Mouse (Mus musculus) fat pad, adult 2 months (tissue): ENCODE data around the gene Adm2.

ENCODE experiments used
- DNase-seq: peaks from one replicate; pipeline ENCODE4 v3.0.0-alpha.2; 2011; ENCODE audit warnings: low read depth, low spot score; ENCODE audit errors: extremely low read depth

Adm2 gene

DNA sequence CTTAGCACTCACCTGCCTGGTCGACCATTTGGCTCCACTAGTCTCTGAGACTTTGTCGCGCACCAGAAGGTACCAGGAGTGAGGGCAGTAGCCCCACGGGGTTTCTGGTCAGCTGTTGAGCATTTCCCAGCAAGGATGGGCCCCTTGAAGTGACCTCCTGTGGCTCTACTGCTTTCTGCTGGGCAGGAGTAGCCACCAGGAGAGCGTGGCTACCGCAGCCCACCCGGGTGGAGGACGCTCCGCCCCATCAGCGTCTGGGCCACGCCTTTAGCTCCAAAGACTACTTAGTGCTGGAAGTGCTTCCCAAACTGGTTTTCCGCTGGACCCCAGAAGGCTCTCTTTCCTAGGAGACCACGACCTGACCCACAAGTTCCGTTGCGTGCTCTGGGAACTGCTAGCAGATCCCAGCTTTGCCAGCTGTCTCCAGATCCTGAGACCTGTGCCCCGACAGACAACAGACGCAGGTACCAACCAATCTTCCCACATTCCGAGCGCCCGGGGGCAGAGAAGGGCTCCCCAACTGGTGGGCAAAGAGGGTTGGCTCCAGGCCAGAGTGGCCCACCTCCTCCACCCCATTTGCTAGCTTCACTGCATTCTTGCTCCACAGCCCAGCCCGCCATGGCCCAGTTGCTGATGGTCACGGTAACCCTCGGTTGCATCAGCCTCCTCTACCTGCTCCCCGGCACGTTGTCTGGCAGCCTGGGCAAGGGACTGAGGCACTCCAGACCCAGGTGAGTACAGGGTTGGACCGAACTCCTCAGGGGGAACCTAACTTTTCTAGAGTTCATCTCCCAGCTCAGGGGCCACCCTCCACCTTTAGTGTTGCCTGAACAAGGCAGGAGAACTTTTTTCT is at the start of gene Adm2:
TSS of gene Adm2 (plus strand) at position 51 of the 853 bp plus-strand sequence.
- no peak for DNase-seq

DNA sequence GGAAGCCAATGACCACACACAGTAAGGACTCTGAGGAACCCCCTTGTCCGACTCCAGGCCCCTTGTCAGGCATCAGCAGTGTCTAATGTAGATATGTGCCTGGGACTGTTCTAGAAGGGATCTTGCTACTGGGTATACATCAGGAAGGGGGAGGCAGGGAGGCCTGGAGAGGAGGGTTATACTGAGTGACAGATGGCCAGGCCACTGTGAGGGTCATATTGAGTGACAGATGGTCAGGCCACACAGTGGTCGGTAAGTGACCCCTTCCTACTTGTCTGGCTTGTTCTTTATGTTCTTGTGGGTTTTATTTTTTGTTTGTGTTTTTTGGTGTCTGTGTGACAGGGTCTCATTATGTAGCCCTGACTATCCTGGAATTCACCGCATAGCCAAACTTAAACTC is 47.0 kb upstream of the Adm2 start:
- no peak for DNase-seq

DNA sequence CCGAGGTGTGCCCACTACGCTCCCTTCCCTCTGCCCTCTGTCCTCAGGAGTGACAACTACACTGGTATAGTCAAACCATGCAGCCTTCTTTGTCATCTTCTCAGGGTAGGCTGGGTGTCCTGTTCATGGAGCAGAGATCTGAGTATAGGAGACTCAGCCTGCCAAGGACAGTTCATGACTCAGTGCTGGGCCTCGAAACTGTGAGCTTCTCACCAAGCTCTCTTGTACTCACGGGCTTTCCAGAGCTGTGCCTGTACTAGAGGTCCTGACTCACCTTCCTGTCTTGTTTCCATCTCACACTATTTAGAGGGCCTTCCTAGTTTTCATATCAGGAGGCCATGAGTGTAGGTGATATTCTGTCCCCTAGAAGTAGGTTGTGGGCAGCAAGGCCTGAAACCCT is 45.2 kb upstream of the Adm2 start:
- DNase-seq: no peak

DNA sequence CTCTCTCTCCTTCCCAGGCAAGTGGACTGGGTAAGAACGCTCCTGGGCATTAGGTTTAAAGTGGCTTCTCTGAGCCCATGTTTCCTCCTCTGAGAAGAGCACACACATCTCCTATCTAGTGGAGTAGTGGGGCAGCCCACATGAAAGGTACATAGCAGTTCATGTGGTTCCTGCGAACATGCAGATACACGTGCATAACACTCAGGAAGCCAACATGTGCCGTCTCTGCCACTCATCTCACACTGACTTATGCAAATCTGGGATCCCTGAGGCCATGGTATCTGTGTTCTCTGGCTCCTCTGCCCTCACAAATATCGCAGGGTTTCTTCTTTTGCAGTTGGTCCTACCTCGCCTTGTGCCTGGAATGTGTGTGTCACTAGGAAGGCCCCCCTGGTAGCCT is 40.0 kb upstream of the Adm2 start:
- DNase-seq: no peak

DNA sequence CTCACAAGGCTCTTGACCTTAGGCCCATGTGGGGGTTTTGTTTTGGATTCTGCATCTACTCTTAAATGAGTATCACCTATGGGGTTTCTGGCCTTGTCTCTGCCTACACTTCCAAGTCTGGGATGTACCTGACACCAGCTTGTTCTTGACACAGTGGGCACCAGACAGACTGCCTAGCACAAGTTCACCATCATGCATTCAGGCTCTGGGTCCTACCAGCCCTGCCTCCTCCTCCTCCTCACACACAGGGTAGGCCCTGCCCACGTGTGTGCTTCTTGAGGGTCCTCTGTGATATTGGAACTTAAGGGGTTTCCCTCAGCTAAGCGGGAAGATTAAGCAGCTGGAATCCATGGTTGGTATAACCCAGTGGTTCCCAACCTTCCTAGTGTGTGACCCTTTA is 38.4 kb upstream of the Adm2 start:
- DNase-seq: no peak

DNA sequence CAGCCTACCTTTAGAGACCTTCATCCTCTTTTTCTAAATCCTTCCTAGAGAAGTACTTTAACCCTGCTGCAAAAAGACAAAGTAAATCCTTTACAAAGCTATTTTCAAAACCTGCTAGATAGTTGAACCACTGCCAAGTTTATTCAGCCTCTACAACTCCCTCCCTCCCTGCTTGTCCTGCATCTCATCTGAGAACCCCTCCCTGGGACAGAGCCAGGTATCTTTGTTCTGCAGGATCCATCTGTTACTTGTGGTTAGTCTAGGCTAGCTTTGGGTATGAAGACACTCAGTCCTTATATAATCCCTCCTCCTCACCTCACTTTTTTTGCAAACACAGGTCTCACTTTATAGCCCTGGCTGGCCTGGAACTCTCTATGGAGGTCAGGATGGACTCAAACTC is 37.5 kb upstream of the Adm2 start:
- DNase-seq: no peak

DNA sequence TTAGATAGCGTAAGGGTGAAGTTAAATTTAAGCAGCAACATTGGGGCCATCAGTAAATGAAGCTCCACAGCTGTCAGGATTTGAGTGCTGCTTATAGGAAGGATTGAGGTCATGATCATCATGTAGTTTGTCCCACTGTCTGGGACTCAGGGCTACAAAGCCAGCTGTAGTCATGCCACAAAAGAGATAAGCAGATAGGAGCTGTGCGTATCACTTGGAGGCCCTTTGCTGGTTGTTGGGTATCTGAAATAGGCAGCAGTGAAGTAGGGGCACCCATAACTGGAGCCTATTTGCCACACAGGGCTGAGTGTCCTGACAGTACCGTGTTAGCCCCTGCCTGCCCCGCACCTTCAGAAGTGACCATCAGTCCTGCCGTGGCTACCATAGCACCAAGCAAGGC is 37.0 kb upstream of the Adm2 start:
- no peak for DNase-seq

DNA sequence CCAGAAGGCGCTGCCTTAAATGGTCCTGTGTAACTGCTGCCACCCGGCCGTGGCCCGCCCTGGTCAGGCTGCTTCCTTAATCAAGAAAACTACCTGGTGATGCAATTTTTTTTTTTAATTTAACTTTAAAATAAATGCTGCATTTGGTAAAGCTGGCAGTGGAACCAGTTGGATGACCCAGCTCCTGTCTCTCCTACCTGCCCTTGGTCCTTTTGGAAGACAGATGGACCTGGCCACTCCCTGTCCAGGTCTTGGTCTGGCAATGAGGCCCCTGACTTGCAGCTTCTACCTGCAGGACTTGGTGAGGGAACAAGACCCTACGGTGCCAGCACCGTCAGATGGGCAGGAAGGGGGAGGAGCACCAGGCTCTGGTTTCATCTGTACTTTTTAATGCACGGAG is 36.4 kb upstream of the Adm2 start:
- no peak for DNase-seq

DNA sequence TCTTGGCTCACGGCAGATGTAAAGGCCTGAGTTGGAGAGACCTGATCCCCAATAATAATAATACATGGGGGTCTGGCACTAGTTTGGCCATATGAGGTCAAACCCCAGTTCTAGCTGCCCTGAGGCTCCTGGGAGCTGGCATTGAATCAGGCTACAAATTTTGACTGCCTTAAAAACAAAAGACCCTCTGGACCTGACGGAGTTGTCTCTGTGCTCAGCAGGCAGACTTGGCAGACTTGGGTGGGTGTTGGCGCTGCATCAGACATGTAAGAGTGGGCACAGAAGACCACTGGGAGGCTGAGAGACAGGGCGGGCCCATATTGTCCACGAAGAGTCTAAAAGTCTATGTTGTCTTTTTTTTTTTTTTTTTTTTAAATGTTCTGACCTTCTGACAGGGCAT is 35.9 kb upstream of the Adm2 start:
- no peak for DNase-seq

DNA sequence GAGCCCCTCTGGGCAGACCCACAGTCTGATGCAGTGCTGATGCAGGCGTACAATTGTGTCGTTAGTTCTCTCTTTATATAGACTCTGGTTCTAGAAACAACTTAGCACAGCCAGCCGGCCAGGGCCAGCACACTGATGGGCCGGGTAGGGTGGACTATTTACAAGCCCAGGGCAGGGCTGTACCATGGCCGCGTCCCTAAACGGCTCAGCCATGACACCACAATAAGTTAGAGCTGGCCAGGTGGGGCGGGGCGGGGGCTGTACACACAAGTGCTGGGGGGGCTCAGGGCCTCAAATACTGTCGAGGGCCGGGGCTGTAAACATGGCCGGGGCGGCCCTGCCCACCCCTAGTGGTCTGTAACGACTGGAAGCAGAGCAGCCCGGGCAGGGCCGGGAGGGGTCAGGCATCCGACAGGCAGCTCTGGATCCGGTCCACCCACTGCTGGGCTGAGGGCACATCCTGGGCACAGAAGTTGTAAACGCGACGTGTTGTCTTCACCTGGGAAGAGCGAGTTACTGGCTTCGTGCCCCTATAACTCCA is 34.2 kb upstream of the Adm2 start:
- DNase-seq: no peak

DNA sequence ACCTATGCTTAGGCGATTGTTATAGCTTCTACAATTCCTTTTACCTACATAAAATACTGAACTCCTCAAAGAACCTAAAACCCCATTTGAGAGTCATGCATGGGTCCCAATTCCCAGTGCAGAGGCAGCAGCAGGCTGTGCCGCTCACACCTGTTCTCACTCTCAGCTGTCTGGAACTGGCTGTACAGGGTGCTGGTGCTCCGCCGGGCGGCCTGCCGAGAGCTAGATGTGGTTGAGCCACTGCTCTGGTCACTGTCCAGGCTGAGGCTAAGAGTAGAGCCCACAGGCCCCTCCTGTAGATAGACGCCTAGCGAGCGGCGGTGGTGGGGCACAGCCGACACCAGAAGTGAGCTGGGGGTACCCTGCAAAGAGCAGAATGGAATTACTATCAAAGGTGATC is 33.1 kb upstream of the Adm2 start:
- DNase-seq: no peak

DNA sequence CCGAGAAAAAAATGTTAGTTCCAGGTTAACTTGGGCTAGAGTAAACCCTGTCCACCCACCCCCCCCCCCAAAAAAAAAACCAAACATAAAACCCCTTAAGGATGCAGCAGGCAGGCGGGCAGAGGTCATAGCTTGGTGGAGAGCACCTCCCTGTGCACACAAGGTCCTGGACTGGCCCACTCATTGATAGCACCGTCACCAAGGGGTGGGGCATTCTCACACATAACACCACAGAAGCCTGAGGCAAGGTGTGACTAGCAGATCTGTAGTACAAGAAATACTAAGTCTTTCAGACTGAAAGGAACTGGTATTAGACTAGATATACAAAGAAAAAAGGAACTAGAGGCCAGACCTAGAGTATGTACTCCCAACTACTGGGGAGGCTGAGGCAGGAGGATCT is 31.0 kb upstream of the Adm2 start:
- DNase-seq: no peak

DNA sequence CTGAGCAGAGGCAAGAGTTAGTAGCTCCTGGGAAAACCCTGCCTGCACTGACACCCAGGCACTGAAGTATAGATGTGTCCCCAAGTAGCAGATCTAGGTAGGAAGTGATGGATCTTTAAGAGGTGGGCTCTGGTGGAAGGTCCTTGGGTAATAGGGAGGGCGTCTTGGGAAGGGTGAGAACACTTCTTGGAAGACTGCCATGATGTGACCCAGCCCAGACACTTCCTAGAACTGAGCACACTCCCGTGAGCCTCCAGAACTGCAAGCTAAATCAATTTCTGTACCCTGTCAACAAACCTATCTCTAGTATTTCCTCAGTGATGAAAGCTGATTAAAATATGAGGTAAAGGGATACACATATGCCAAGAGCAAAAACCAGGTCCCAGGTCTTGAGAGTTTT is 29.7 kb upstream of the Adm2 start:
- DNase-seq: no peak

DNA sequence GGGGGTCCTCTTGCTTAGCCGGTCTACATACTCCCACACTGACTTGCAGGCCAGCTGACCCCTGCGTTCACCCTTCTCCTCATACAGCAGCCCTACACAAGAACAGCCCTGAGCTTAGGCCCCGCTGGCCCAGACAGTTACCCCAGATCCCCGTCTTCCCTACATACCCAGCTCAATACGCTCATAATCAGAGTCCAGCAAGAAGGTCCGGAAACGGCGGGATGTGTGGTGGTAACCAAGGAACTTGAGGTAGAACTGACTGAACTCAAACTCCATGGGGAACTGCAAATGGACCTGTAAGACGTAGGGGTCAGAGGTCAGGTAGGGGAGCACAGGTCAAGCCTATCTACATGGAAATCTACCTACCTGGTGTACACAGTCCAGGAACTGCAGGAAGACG is 28.7 kb upstream of the Adm2 start:
- DNase-seq: no peak

DNA sequence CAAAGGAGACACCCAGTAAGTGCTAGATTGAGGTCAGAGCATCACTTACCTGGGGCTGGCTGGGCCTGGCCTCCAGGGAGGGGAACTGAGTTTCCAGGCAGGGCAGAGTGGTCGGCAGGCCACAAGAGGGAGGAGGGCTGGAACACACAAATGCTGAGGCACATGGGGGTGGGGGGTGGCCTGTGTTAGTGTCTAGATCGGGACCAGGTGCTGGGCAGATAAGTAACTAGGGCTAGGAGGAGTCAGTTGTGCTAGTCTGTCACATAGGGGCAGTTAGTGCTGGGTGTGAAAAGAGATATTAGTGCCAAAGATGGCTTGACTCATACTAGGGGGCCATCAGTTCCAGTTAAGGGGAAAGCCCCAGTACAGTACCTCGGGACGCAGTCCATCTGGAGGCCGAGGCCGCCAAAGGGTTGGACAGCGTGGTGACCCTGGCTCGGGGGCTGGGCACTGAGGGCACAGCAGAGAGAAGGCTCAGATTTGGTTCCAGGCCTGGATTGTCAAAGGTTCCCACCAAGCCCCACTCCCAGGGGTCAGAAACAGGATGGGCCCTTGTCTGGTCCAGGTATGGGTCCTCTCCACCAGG is 26.8 kb upstream of the Adm2 start:
- DNase-seq: no peak

DNA sequence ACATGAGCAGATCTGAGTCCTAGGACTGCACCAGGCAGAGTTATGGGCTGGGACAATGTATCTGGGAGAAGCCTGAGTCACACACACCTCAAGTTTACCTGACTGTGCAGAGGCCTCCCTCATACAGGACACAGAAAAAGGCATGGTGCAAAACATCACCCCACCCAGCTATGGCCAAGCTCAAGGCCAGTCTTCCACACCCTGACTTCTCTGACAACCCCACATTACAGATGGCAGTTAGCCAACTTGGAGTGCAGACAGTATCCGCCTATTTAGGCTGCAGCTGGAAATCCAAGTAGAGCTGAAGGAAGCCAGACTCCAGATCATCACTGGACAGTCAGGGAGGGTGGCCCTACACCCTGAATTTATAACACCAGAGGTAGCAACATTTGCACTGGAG is 26.1 kb upstream of the Adm2 start:
- DNase-seq: no peak

DNA sequence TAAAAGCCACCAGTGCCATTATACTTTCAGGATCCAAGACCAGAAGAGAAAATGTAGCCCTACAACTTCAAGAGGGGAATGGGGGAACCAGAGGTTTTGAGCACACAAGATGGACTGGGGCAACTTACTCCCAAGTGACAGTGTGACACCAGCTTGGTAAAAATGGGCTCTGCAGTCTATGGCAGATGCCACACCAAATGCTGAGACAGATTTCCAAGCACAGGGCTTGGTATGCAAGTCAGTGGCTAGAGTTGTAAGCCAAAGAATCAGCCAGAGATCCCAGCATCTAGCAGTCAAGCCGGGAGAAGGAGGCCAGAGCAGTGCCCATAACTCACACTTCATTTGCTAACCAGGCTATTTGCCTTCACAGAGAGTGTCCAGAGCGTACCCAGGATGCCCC is 24.8 kb upstream of the Adm2 start:
- no peak for DNase-seq

DNA sequence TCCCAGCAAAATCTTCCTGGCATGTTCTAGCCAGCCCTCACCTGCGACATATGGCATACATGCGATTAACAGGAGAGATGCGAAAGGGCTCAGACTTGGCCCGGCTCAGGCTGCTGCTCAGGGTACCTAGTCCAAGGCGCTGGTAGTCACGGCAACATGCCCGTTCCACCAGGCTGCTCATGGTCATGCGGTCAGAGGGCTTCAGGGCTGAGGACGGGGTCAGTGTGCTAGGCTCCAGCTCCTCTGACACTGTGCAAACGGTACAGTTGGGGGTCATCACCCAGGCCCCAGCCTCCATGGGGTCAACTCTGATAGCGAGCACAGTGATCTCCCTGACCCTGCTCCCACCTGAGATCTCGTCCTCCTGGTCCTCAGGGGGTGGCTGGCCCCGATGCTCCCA is 22.3 kb upstream of the Adm2 start:
- no peak for DNase-seq

DNA sequence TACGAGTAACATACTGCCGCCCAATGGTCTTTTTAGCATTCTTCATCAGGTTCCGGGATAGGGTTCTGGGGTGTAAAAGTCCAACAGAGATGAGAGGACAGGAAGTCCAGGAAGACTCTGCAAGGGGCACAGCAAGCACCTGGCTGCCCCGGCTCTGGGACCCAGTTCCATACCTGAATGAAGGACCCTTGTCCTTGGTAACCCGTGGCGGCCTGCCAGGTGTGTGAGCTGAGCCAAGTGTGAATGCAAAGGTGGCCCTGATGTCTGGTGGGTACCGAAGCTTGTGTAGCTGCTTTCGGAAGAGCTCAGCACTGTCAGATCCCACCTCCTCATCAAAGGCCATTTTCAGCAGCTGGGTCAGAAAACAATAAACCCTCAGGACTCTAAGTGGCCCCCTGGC is 21.9 kb upstream of the Adm2 start:
- DNase-seq: no peak

DNA sequence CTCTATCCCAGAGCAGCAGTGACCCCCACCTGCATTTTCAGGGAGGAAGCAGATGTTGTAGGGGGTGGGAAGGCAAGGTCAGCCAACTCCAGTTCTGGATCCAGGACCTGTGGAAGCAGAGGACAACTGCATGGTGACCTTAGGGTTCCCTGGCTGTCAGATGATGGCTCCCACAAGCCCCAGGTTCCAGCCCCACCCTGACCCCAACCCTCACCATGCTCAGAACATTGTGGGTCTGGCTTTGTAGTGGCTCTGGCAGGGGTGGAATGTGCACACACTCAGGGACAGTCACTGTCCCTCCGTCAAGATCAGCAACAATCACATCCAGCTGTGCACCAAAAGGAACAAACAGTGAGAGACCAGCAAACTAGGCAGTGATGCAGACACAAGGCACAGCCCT is 16.6 kb upstream of the Adm2 start:
- no peak for DNase-seq

DNA sequence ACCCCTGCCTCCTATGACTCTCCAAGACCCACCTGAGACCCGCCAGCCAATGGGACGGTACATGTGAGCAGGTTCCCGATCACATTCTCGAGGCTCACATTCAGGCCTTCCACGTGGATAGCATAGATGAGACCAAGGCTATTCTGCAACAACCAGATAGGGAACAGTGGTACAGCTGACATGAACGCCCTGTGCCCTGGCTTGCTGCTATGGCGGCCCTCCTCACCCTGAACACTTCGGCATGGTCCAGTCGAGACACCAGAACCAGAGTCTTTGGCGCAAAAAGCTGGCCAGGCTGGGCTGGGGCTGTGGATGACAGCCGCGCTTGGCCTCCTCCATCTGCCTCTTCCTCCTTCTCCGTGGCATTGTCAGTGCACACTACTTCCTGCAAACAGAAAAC is 15.1 kb upstream of the Adm2 start:
- DNase-seq: no peak

DNA sequence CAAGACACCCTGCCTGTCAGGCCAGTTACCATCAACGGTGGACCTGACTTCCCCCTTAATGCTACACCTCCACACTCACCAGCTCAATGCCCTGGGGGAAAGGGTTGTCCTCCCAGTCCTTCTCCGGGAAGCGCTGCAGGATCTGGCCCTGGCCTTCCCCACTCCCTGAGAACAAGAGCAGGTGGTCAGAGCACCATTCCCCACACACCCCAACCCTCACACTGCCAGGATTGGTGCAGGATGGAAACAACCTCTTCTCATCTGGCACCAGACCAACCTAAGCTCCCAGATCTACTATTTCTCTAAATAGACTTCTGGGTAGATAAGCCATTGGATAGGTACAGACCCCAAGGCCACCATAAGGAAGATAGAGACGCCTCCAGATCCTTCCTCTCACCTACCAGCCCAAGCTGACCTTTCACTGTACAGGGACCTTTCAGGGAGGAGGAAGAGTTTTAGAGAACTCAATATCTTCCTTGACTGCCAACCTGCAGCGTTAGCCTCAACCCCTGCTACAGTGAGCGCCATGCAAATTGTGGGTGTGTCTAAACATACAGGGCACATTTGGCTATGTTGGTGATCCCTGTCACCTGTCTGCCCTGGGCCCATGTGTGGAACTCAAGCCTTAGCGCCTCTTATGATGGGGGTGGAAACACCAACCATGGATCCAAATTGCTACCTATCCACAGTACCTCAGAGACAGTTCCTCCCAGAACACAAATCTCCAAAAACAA is 13.9 kb upstream of the Adm2 start:
- DNase-seq: no peak
